Mouse (Mus musculus) frontal cortex, postnatal 36 days (tissue): Measurements from ENCODE around the gene Samm50.
"Not testable (repeated sequence)": the region's sequence is repeated elsewhere in the genome, so short reads cannot be mapped to it uniquely, and the experiment has no call there.

Experiments
- DNase-seq, 2 experiments: peaks; one replicate each; pipeline ENCODE4 v3.0.0; 2022; ENCODE audit warnings: low spot score in 2 of 2

Samm50 gene

GRCm38 (mm10) chr15:84192058-84192791 is at the start of gene Samm50:
Gene Samm50, plus strand, starts transcription at chr15:84192241.
- DNase-seq = peak; percentile 92 to 95

DNA sequence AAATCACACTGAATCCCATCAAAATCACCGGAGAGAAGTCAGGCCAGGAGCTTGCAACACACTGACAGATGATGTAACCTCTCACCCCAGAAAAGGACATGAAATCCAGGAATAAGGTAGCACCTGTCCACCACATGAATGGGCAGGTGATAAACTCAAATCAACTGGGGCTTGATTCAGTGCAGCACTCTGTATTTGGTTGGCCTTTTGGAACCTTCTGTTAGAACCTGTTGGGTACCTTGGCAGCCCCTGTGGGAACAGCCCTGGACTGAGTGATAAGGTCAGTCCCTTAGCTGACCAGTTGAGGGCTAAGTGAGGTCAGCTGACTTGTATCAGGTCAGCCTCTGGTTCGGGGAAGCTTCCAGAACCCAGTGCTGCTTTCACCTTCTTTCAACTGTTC is 35.9 kb upstream of the Samm50 start:
- DNase-seq = no peak

GRCm38 (mm10) chr15:84157530-84157929 is 34.5 kb upstream of the Samm50 start:
- DNase-seq = not testable (repeated sequence)

DNA sequence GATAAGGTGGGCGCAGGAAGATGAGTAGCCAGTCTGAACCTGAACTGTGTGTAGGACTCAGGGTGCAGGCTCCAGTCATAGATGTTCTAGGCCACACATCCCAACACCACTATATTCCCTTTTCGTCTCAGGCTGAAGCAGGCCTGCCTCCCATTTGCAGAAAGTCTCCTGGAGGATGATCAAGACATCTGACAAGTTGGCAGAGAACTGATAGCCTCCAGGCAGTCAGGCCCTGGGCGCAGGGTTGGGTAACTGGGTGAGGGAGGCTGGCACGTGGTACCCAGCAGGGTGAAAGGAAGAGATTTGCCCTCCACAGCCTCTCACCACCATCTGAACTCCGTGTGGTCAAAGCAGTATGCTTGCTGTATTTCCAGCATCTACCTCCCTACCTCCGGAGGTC is 30.2 kb upstream of the Samm50 start:
- DNase-seq = no peak

GRCm38 (mm10) chr15:84166818-84167217 is 25.2 kb upstream of the Samm50 start:
- DNase-seq = no peak

DNA sequence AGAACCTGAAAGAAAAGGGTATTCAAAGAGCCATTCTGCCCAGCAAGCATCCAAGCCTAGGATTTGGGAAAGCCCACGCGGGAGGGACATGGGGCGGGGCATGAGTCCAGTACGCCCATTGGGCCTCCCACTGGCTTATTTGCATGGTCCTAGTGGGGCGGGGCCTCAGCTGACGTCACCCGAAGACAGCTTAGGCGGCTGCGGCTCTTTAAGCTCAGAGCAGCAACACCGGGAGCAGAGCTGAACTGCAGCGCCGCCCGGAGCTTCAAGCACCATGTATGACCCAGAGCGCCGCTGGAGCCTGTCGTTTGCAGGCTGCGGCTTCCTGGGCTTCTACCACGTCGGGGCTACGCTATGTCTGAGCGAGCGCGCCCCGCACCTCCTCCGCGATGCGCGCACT is 24.4 kb upstream of the Samm50 start, which contains the start of gene Pnpla3:
Gene Pnpla3 (plus strand): TSS at position 238 of the 400 bp plus-strand sequence.
- peak; percentile 95 to 99 for DNase-seq

- DNase-seq = no peak
These were observed 23.6 kb upstream of the Samm50 start for GRCm38 (mm10) chr15:84168170-84169161.

DNA sequence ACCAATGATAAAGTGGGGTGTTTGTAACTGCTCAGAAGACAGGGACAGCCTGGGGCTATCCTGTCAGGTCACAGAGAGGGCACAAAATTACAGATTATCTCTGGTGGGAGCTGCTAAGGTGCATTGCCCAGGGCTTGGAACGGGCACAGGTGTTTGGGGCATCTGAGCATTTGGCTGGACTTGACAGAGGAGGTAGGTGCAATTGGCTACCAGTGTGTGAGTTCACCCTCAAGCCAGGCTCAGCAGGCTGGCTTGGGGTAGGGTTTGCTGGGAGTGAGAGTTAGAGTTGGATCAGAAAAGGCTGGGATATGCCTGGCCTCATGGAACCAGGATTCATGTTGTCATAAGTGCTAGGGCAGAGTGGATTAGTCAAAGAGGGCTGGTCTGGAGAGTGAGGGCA is 22.5 kb upstream of the Samm50 start:
- DNase-seq = no peak

- DNase-seq = no peak
These were observed 20.9 kb upstream of the Samm50 start for GRCm38 (mm10) chr15:84171166-84171565.

GRCm38 (mm10) chr15:84178733-84179132 is 13.3 kb upstream of the Samm50 start:
- DNase-seq = no peak

GRCm38 (mm10) chr15:84182000-84182399 is 10.0 kb upstream of the Samm50 start:
- no peak for DNase-seq

GRCm38 (mm10) chr15:84183967-84184366 is 8.1 kb upstream of the Samm50 start:
- no peak for DNase-seq

- no peak for DNase-seq
These were observed 5.8 kb upstream of the Samm50 start for GRCm38 (mm10) chr15:84186196-84186595.

- DNase-seq = no peak
These were observed 3.0 kb upstream of the Samm50 start for GRCm38 (mm10) chr15:84188887-84189530.

GRCm38 (mm10) chr15:84189881-84190280 is 2.2 kb upstream of the Samm50 start:
- no peak for DNase-seq

GRCm38 (mm10) chr15:84191724-84192057 is 350 bp upstream of the Samm50 start:
- DNase-seq = no peak

DNA sequence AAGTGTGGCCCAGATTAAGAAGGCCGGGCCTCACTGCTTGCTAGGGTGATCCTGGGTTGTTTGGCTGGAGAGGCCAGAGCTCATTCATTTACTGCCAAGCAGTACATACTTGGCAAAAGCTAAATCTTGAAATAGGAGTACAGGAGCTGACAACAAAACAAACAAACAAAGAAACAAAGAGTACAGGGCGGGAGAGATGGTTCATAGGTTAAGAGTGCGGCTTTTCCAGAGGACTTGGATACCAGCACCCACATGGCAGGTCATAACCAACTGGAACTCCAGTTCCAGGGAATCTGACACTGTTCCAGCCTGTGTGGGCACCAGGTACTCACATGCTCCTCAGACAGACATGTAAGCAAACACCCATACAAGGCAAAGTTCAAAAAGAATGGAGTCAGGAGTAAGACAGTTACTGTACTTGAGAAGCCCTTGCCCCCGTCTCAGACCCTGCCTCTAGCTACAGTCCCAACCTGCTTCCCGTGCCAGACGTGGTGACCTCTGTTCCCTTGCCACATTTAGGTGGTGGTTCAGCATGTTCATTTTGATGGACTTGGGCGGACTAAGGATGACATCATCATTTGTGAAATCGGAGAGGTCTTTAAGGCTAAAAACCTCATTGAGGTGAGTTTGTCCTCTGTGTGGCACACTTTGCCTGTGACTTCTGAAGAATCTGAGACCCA is 4.6 kb downstream of the Samm50 start:
- no peak for DNase-seq

- DNase-seq = no peak
These were observed 15.3 kb downstream of the Samm50 start for GRCm38 (mm10) chr15:84207327-84207726.

DNA sequence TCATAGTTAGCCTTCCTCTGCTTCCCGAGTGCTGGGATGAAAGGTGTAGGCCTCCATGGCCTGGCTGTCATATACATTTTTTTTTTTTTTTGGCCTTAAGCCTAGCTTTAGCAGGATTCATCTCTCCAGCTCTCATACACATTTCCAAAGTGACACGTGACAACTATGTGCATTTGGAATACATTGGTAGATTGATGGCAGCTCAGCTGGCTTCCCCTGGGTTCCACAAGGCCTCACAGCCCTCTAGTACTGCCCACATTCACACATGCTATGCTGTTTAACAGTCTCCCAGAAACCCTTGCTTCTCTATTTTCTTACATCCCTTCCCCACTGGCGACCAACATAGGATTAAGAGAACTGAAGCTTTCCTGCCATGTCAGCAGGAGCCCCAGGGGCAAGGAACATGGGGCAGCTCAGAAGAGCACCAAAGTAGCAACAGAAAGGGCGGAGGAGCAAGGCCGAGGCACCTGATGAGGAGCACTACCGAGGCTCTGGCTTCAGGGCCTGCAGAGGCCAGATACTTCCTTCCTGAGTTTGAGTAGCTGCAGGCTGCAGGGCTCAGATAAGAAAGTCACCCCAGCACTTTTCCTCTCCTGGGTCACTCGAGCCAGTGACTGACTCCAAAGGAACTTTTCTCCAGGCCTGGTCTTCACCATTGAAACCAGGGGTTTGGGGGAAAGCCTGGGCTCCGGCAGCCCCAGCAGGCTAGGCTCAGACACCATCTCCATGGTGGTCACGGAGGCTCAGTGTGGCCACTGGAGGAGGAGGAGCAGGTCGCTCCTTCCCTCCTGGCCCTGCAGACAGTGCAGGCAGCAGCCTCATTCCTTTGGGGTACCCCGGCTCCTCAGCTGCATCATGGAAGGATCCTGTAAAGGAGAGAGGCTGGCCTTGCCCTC is 17.7 kb downstream of the Samm50 start:
- no peak for DNase-seq

GRCm38 (mm10) chr15:84210461-84210860 is 18.4 kb downstream of the Samm50 start:
- DNase-seq = no peak

DNA sequence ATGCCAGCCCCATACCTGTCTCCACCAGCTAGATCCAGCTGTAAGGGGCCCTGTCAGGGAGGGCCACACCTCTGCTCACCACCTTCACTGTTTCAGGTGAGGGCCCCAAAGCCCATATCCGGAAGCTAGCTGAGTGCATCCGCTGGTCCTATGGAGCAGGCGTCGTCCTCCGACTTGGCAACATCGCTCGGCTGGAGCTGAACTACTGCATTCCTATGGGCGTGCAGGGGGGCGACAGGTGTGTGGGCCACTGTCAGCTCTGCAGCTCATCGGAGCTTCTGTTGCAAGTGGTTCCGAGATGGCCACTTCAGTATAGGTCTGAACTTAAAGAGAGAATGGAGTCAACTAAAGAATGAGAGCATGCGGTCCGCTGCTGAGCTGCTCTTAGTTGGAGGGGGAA is 18.9 kb downstream of the Samm50 start:
- DNase-seq = no peak
